Mouse (Mus musculus): ENCODE measurements around the gene Spata16.

DNA sequence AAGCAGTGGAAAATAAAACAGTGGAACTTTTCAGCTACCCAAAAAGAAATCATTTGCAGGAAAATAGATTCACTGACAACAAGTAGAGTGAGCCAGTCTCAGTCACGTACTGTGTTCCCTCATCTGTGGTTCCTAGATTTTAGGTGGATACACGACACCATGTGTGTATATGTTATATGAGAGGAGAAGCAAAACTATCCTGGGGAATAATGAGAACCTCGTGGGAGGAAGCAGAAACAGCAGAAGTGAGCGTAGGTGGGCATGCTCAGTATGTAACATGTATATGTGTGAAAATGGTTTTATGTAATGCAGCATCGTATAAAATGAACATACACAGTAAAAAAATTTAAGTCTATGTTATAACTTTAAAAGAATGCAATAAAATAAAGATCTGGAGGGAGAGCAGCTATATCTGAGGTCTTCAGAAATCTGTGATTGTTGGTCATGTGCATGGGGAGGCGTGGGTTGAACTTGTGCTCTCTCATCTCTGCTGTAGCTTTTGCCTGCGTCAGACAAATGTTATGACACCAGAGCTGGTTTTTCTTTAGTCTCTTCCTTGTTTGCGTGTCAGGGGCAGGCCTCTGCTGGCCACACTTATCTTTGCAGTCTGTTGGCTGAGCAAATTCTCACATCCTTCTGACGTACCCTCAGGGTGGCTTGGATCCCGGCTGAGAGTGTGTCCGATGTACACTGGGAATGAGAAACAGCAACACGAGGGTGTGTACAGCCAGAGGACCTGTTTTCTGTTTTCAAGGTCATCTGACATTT, 156.1 kb downstream of the Spata16 start:
- no peak for TF ChIP-seq POLR2A (IDR thresholded peaks at IDR 0.05; ENCODE audit: extremely low read depth, insufficient read depth, low read length)
- no peak for TF ChIP-seq CTCF (IDR thresholded peaks at IDR 0.05; ENCODE audit: low read depth, low read length)

Measured in liver, adult 2 months (tissue).